Mouse (Mus musculus): ENCODE results near the gene Cyfip2. TPM values are rescaled to one million over a fixed set of nuclear protein-coding genes. Genes with fewer than 3 reads are reported as not detected.
A peak's percentile ranks its signal among the peaks of the same experiment; 100 is the strongest.

The Cyfip2 gene
- polyA plus RNA-seq, 1 experiment from 2014 or later, result 15.3 TPM

GRCm38 (mm10) chr11:46298889-46299785 is 13.5 kb downstream of the Cyfip2 start:
- H3K27me3 ChIP-seq, result no peaks in the 10 kb centered on the region
- TF ChIP-seq CTCF (IDR thresholded peaks at IDR 0.05), result no peak
- CTCF ChIA-PET, result interaction anchor here (1.6 kb wide), 1 partner anchor 8 kb away, joined by 3 read pairs; no protein-coding TSS in a partner anchor
- POLR2A ChIA-PET, result interaction anchor here (0.6 to 0.9 kb wide), 2 partner anchors 11 to 12 kb away, joined by 3 read pairs; no protein-coding TSS in a partner anchor
- in situ Hi-C loops (cut with MboI; ENCODE audit: low pct_unique_long_range_greater_than_20kb), result no loop called here
- ATAC-seq (peak; percentile 56), DNase-seq (ENCODE audit: low read depth, low spot score) (peak; percentile 47)

GRCm38 (mm10) chr11:46294390-46294789 is 18.3 kb downstream of the Cyfip2 start:
- ATAC-seq, result no peak
- H3K27me3 ChIP-seq, result no peaks in the 10 kb centered on the region
- CTCF ChIA-PET, result no interaction called here
- DNase-seq (ENCODE audit: low read depth, low spot score), result no peak
- no peak for TF ChIP-seq CTCF (IDR thresholded peaks at IDR 0.05)
- POLR2A ChIA-PET, result no interaction called here
- in situ Hi-C loops (cut with MboI; ENCODE audit: low pct_unique_long_range_greater_than_20kb), result no loop called here

GRCm38 (mm10) chr11:46293491-46293890 is 19.2 kb downstream of the Cyfip2 start:
- in situ Hi-C loops (cut with MboI; ENCODE audit: low pct_unique_long_range_greater_than_20kb), result no loop called here

DNA sequence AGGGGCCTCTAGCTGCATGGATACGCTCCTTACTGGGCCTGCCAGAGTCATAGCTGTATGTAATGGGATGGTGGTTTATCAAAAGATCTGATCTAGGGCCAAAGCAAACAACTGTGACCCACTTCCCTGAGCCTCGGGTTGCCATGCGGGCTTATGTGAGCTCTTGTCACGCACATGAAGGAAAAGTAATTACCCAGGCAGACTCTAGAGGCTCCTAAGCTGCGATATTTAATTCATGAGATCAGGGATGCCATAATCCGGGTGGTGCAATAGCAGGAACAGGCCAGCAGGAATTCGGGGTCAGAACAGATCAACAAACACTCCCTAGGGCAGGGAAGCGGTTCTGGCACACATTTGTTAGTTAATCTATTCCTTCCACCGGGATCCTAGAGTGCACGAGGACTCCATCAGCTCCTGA is 21.7 kb downstream of the Cyfip2 start:
- ATAC-seq (peak; percentile 60), DNase-seq (ENCODE audit: low read depth, low spot score) (no peak)
- ChIA-PET POLR2A (no interaction called here), CTCF (interaction anchor here (0.8 to 1.2 kb wide), 4 partner anchors 9 to 16 kb away, joined by 3 to 4 read pairs (median 4); no protein-coding TSS in a partner anchor)
- no peaks in the 10 kb centered on the region for H3K27me3 ChIP-seq
- TF ChIP-seq CTCF (IDR thresholded peaks at IDR 0.05), result no peak
- in situ Hi-C loops (cut with MboI; ENCODE audit: low pct_unique_long_range_greater_than_20kb), result no loop called here

More at GRCm38 (mm10) chr11:46293491-46293890, 19.2 kb downstream of the Cyfip2 start:
- no peaks in the 10 kb centered on the region for H3K27me3 ChIP-seq
- TF ChIP-seq CTCF (IDR thresholded peaks at IDR 0.05), result no peak
- POLR2A ChIA-PET, result no interaction called here
- ATAC-seq (no peak), DNase-seq (ENCODE audit: low read depth, low spot score) (no peak)
- CTCF ChIA-PET, result interaction anchor here (1.5 kb wide), 1 partner anchor 10 kb away, joined by 4 read pairs; no protein-coding TSS in a partner anchor

DNA sequence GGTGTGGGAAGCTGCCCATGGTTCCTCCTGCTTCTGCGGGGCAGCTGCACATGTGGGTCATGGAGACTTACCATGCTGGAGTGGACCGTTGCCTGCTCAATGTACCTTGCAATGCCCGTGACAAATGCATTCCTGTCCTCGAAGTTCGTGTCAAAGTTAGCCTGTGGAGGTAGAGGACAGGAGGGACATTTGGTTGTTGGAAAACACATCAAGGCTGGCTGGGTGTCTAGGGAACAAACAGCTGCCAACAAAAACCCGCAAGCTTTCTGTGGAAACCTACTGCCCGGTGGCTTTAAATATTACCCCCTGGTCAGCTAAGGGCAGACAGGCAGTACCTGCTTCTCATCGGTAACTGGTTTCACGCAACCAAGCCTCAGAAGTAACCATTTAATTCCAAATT is 23.1 kb downstream of the Cyfip2 start:
- in situ Hi-C loops (cut with MboI; ENCODE audit: low pct_unique_long_range_greater_than_20kb), result no loop called here
- ChIA-PET POLR2A (no interaction called here), CTCF (interaction anchor here (1.2 to 2.2 kb wide), 3 partner anchors 12 to 22 kb away, joined by 3 to 7 read pairs (median 3); no protein-coding TSS in a partner anchor)
- H3K27me3 ChIP-seq, result no peaks in the 10 kb centered on the region
- no peak for TF ChIP-seq CTCF (IDR thresholded peaks at IDR 0.05)
- DNase-seq (ENCODE audit: low read depth, low spot score) (no peak), ATAC-seq (no peak)

GRCm38 (mm10) chr11:46289022-46289421 is 23.6 kb downstream of the Cyfip2 start:
- ATAC-seq (no peak), DNase-seq (ENCODE audit: low read depth, low spot score) (no peak)
- no peaks in the 10 kb centered on the region for H3K27me3 ChIP-seq
- TF ChIP-seq CTCF (IDR thresholded peaks at IDR 0.05), result no peak
- in situ Hi-C loops (cut with MboI; ENCODE audit: low pct_unique_long_range_greater_than_20kb), result no loop called here
- ChIA-PET POLR2A (no interaction called here), CTCF (interaction anchor here (1.2 to 2.2 kb wide), 4 partner anchors 11 to 23 kb away, joined by 3 to 7 read pairs (median 4); no protein-coding TSS in a partner anchor)

DNA sequence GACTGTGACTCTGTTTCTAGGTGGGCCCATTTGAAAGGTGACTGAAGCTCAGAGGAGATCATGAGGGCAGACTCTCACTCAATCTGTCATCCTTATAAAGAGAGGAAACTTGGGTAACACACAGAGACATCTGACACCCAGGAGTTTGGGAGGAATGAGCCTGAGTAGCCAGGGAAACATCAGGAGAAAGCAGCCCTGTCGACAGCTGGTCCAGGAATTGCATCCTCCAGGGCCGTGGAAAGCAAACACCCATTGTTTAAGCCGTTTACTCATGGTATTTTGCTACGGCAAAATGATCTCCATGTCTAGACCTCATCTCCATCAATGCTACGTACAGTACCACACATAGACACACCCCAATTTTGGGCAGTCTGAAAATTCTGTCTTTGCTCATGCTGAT is 24.6 kb downstream of the Cyfip2 start:
- ATAC-seq (no peak), DNase-seq (ENCODE audit: low read depth, low spot score) (no peak)
- CTCF ChIA-PET, result interaction anchor here (1.3 to 2.2 kb wide), 3 partner anchors 10 to 15 kb away, joined by 3 to 7 read pairs (median 4); no protein-coding TSS in a partner anchor
- no peak for TF ChIP-seq CTCF (IDR thresholded peaks at IDR 0.05)
- in situ Hi-C loops (cut with MboI; ENCODE audit: low pct_unique_long_range_greater_than_20kb), result no loop called here
- POLR2A ChIA-PET, result no interaction called here
- H3K27me3 ChIP-seq, result no peaks in the 10 kb centered on the region

GRCm38 (mm10) chr11:46286803-46287202 is 25.9 kb downstream of the Cyfip2 start:
- in situ Hi-C loops (cut with MboI; ENCODE audit: low pct_unique_long_range_greater_than_20kb), result no loop called here
- ChIA-PET CTCF (interaction anchor here (1.1 kb wide), 1 partner anchor 12 kb away, joined by 3 read pairs; no protein-coding TSS in a partner anchor), POLR2A (no interaction called here)
- no peak for DNase-seq (ENCODE audit: low read depth, low spot score)
- no peak for TF ChIP-seq CTCF (IDR thresholded peaks at IDR 0.05)
- ATAC-seq, result no peak
- no peaks in the 10 kb centered on the region for H3K27me3 ChIP-seq

- in situ Hi-C loops (cut with MboI; ENCODE audit: low pct_unique_long_range_greater_than_20kb), result no loop called here
- ATAC-seq (no peak), DNase-seq (ENCODE audit: low read depth, low spot score) (no peak)
- ChIA-PET CTCF (interaction anchor here (1.3 to 2.9 kb wide), 3 partner anchors 8 to 15 kb away, joined by 4 to 7 read pairs (median 6); no protein-coding TSS in a partner anchor), POLR2A (no interaction called here)
- H3K27me3 ChIP-seq, result no peaks in the 10 kb centered on the region
- no peak for TF ChIP-seq CTCF (IDR thresholded peaks at IDR 0.05)
Measured at GRCm38 (mm10) chr11:46283800-46284199, 28.9 kb downstream of the Cyfip2 start.

- ATAC-seq, result no peak
Measured at GRCm38 (mm10) chr11:46282612-46283011, 30.0 kb downstream of the Cyfip2 start.

GRCm38 (mm10) chr11:46278709-46279108 is 34.0 kb downstream of the Cyfip2 start:
- CTCF ChIA-PET, result interaction anchor here (0.7 to 2.0 kb wide), 4 partner anchors 10 to 16 kb away, joined by 3 to 9 read pairs (median 6); no protein-coding TSS in a partner anchor
- ATAC-seq, result no peak
- in situ Hi-C loops (cut with MboI; ENCODE audit: low pct_unique_long_range_greater_than_20kb), result no loop called here

More at GRCm38 (mm10) chr11:46282612-46283011, 30.0 kb downstream of the Cyfip2 start:
- CTCF ChIA-PET, result interaction anchor here (2.9 kb wide), 1 partner anchor 13 kb away, joined by 7 read pairs; no protein-coding TSS in a partner anchor
- H3K27me3 ChIP-seq, result no peaks in the 10 kb centered on the region
- DNase-seq (ENCODE audit: low read depth, low spot score), result no peak
- TF ChIP-seq CTCF (IDR thresholded peaks at IDR 0.05), result no peak
- POLR2A ChIA-PET, result no interaction called here
- in situ Hi-C loops (cut with MboI; ENCODE audit: low pct_unique_long_range_greater_than_20kb), result no loop called here

More at GRCm38 (mm10) chr11:46278709-46279108, 34.0 kb downstream of the Cyfip2 start:
- no peaks in the 10 kb centered on the region for H3K27me3 ChIP-seq
- no peak for DNase-seq (ENCODE audit: low read depth, low spot score)
- POLR2A ChIA-PET, result no interaction called here
- no peak for TF ChIP-seq CTCF (IDR thresholded peaks at IDR 0.05)

Measured in Patski (cell line).